Mouse (Mus musculus) heart, adult 9 months (tissue): ENCODE data around the gene Mlst8.
"Not testable (repeated sequence)": the region's sequence is repeated elsewhere in the genome, so short reads cannot be mapped to it uniquely, and the experiment has no call there.

Experiments used
- DNase-seq, 2 experiments: peaks; one replicate each; pipeline ENCODE4 v3.0.0; 2022; ENCODE audit warnings: low spot score in 2 of 2

Mlst8 gene

GRCm38 (mm10) chr17:24426471-24427169 lies 52.3 kb downstream of the Mlst8 start, which contains the start of gene Eci1:
Eci1 (plus strand) TSS chr17:24426641.
- DNase-seq = peak; percentile 96 to 97

GRCm38 (mm10) chr17:24425905-24426304 lies 53.0 kb downstream of the Mlst8 start:
- DNase-seq = no peak

GRCm38 (mm10) chr17:24425326-24425725 lies 53.6 kb downstream of the Mlst8 start:
- not testable (repeated sequence) for DNase-seq

- no peak for DNase-seq
Measured at GRCm38 (mm10) chr17:24424489-24424888, 54.4 kb downstream of the Mlst8 start.
